Mouse (Mus musculus) C2C12 (cell line): ENCODE measurements around the gene Acot12.

Experiments
- CTCF ChIP-seq: IDR thresholded peaks from one replicate; pipeline ENCODE4 v1.5.1; 2011; ENCODE audit not compliant: control insufficient read depth, insufficient read depth, insufficient read length
- MAX ChIP-seq: IDR thresholded peaks from one replicate; pipeline ENCODE4 v1.6.1; 2011; ENCODE audit warnings: mild to moderate bottlenecking, control low read depth
- USF1 ChIP-seq: IDR thresholded peaks from one replicate; pipeline ENCODE4 v1.6.1; 2011; ENCODE audit warnings: low read depth, mild to moderate bottlenecking, control low read depth, moderate library complexity

- no peak for TF ChIP-seq CTCF
- no peak for TF ChIP-seq MAX
- TF ChIP-seq USF1 = no peak
These were observed 1.9 kb downstream of the Acot12 start for GRCm38 (mm10) chr13:91743180-91743579.
